Mouse (Mus musculus): ENCODE measurements around the gene Irak4. TPM values are rescaled to one million over a fixed set of nuclear protein-coding genes. Genes with fewer than 3 reads are reported as not detected.
A peak's percentile ranks its signal among the peaks of the same experiment; 100 is the strongest.

Gene Irak4
- total and polyA plus RNA-seq, 3 experiments: 6.7 to 9.4 TPM; not detected in 1

GRCm38 (mm10) chr15:94520205-94520900 lies 23.1 kb upstream of the Irak4 start (continued):
- no peak for TF ChIP-seq ZKSCAN1 (IDR thresholded peaks at IDR 0.05; ENCODE audit: low read depth, low read length)
- TF ChIP-seq NRF1 (IDR thresholded peaks at IDR 0.05; ENCODE audit: insufficient read depth, low read depth, low read length, poor library complexity, severe bottlenecking): no peak
- no peak for TF ChIP-seq BHLHE40 (IDR thresholded peaks at IDR 0.05; ENCODE audit: borderline replicate concordance, low read depth, low read length)
- TF ChIP-seq USF2 (IDR thresholded peaks at IDR 0.05; ENCODE audit: borderline replicate concordance in 1 of 2, insufficient read depth in 1 of 2, low read depth in 1 of 2, low read length in 2 of 2): no peak
- no peak for TF ChIP-seq MAFK (IDR thresholded peaks at IDR 0.05; ENCODE audit: borderline replicate concordance, low read depth, low read length)
- TF ChIP-seq CTCF (IDR thresholded peaks at IDR 0.05 in 2 of 3, conservative IDR thresholded peaks at IDR 0.05 in 1 of 3; ENCODE audit: control insufficient read depth in 1 of 3, insufficient read depth in 1 of 3, low read depth in 2 of 3, low read length in 3 of 3, poor library complexity in 1 of 3, severe bottlenecking in 1 of 3): peak; percentile 36 to 100 (median 77); a peak in 5 of 6 replicates

DNA sequence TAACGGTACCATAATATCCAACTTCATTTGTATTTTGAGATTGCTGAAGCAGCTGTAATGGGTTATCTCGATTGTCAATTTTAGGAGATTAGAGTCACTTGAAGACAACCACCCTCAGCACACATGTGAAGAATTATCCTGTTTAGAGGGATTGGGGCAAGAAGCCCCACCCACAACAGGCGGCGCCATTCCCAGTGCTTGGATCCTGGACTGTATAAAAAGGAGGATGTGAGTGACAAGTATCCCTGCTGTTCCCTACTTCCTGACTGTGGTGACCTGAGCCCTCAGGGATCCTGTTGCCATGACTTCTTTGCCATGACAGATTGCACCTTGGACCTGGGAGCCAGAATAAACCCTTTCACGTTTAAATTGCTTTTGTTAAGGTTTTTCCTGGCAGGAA lies 22.5 kb upstream of the Irak4 start:
- Histone ChIP-seq H3K27ac (ENCODE audit: control insufficient read depth, low read depth, low read length) (no peak overlapping the region), H3K36me3 (ENCODE audit: control insufficient read depth in 1 of 2, insufficient read depth in 2 of 2, low read length in 2 of 2) (peaks cover 0 to 3% of the 10 kb centered on the region in 2 experiments; a peak in 2 of 4 replicates), H3K79me2 (ENCODE audit: control insufficient read depth, insufficient read depth, low read length, poor library complexity) (no peaks in the 10 kb centered on the region), H3K9ac (ENCODE audit: control insufficient read depth, low read depth, low read length, poor library complexity, severe bottlenecking) (no peak overlapping the region), H3K27me3 (ENCODE audit: control insufficient read depth in 1 of 2, insufficient read depth in 2 of 2, low read length in 2 of 2) (no peaks in the 10 kb centered on the region), H3K4me1 (ENCODE audit: control insufficient read depth in 1 of 2, insufficient read depth in 2 of 2, low read length in 2 of 2) (peaks cover 0 to 10% of the 10 kb centered on the region in 2 experiments; a peak in 3 of 4 replicates), H3K9me3 (replicated peaks; ENCODE audit: insufficient read depth, low read length) (no peaks in the 10 kb centered on the region), H3K4me3 (ENCODE audit: control insufficient read depth in 1 of 2, insufficient read depth in 1 of 2, low read depth in 2 of 2, low read length in 2 of 2) (no peak overlapping the region)
- DNase-seq (ENCODE audit: low read depth, low spot score): no peak
- TF ChIP-seq ELF1 (IDR thresholded peaks at IDR 0.05; ENCODE audit: low read depth, low read length): no peak
- no peak for TF ChIP-seq POLR2A (IDR thresholded peaks at IDR 0.05; ENCODE audit: control insufficient read depth in 1 of 2, insufficient read depth in 1 of 2, low read depth in 1 of 2, low read length in 2 of 2, poor library complexity in 1 of 2)
- no peak for TF ChIP-seq POLR2AphosphoS2 (IDR thresholded peaks at IDR 0.05; ENCODE audit: low read length)
- TF ChIP-seq RAD21 (IDR thresholded peaks at IDR 0.05; ENCODE audit: low read depth, low read length): no peak
- TF ChIP-seq SIN3A (IDR thresholded peaks at IDR 0.05; ENCODE audit: low read length): no peak
- no peak for TF ChIP-seq MAX (IDR thresholded peaks at IDR 0.05; ENCODE audit: low read length)
- TF ChIP-seq MYC (IDR thresholded peaks at IDR 0.05; ENCODE audit: low read depth, low read length): no peak
- no peak for TF ChIP-seq NRF1 (IDR thresholded peaks at IDR 0.05; ENCODE audit: insufficient read depth, low read depth, low read length, poor library complexity, severe bottlenecking)
- no peak for TF ChIP-seq UBTF (IDR thresholded peaks at IDR 0.05; ENCODE audit: borderline replicate concordance, insufficient read depth, low read depth, low read length)
- no peak for TF ChIP-seq SMC3 (IDR thresholded peaks at IDR 0.05; ENCODE audit: low read depth, low read length)
- TF ChIP-seq MEF2A (IDR thresholded peaks at IDR 0.05; ENCODE audit: extremely low read depth, insufficient replicate concordance, low read depth, low read length, poor library complexity, severe bottlenecking): no peak
- TF ChIP-seq ZMIZ1 (IDR thresholded peaks at IDR 0.05; ENCODE audit: low read depth, low read length): no peak
- no peak for TF ChIP-seq BHLHE40 (IDR thresholded peaks at IDR 0.05; ENCODE audit: borderline replicate concordance, low read depth, low read length)
- TF ChIP-seq HCFC1 (IDR thresholded peaks at IDR 0.05; ENCODE audit: low read depth, low read length): no peak
